Mouse (Mus musculus): ENCODE results near the gene Amotl1.

Amotl1 gene

DNA sequence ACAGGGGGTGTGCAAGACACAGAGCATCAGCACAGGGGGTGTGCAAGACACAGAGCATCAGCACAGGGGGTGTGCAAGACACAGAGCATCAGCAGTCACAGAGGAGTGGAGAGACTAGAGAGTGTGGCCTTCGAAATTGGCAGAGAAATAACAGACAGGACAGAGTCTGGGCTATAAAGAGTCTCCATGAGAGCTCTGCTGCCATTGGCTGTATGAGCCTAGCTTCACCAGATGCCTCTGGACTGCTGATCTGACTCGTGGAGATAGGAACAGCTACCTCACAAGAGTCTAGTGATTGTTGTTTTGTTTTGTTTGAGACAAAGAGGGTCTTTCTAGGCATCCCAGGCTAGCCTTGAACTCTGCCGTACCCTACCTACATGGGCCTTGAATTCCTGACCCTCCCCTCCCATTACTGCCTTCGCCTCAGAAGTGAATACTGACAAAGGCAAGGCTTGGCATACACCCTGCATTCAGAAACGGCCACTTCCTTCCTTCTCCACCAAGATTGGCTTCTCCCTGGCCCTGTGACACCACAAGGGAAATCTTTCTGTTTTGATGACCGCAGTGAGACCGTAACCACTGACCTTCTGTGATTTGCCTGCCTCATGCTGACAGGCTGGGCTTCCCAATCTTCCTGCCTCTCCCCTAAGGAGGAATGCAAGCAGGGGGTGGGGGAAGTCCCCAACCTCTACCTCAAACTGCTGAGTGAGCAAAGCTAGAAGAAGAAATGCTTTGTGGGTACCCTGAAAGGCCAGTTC is 3.4 kb downstream of the Amotl1 start:
- no peak for DNase-seq (ENCODE audit: low spot score in 2 of 2)

GRCm38 (mm10) chr9:14636244-14636643 is 8.6 kb downstream of the Amotl1 start:
- DNase-seq (ENCODE audit: low spot score in 2 of 2), result no peak

DNA sequence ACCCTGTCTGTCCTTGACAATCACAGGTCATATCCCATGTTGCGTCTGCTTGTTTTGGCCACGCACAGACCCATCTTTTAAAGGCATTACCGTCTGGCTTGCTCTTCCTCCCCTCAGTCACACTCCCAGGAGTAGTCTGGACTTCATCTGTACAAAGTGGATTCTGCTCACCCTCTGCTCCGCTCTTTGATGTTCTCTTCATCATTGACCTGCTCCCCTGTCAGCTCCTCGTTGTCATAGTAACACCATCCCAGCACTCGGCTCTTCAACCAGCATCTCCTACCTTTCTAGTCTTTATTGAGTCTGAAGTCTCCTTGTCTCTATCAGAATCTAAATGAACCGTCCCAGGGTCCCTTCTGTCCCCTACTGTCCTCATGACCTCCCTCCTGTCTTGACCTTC is 9.3 kb downstream of the Amotl1 start:
- DNase-seq (ENCODE audit: low spot score in 2 of 2), result no peak

DNA sequence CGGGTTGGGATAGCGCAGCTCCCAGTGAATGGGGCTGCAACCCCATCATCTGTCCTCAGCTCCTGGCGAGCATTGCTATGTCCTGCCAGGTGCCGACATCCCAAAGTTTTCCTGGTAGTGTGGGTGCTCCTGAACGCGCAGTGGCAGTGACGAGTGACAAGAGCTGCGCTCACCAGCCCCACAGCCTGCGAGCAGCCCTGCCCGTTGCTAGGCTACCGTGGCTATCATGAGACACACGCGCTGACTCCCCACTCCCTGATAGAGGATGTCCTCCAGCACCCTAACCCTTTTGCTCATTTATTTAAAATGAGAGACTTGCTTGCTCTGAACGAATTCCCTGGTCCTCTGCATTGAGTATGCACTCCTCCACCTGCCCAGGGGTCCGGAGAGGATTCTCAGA is 10.7 kb downstream of the Amotl1 start:
- DNase-seq (ENCODE audit: low spot score in 2 of 2), result no peak

GRCm38 (mm10) chr9:14632365-14633163 is 12.3 kb downstream of the Amotl1 start:
- DNase-seq (ENCODE audit: low spot score in 2 of 2), result no peak

- no peak for DNase-seq (ENCODE audit: low spot score in 2 of 2)
Measured at GRCm38 (mm10) chr9:14631729-14632128, 13.1 kb downstream of the Amotl1 start.

DNA sequence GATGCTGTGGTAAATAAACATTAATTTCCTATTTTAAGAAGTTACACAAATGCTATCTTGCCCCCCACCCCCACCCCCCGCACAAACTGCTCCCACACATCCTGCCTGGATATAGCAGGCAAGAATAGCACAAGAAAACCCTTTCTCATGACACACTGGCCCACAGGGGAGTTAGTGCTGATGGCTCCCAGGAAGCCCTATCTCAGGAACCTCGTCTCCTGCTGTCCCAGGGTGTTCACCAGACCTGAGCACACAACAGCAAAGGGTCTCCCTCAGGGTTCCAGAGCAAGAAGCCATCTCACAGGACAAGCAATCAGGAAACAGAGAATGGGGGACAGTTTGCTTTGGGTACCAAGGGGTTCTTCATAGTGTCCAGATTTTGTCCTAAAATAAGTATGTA is 17.3 kb downstream of the Amotl1 start:
- no peak for DNase-seq (ENCODE audit: low spot score in 2 of 2)

GRCm38 (mm10) chr9:14625961-14626360 is 18.9 kb downstream of the Amotl1 start:
- DNase-seq (ENCODE audit: low spot score in 2 of 2), result no peak

GRCm38 (mm10) chr9:14625024-14625423 is 19.8 kb downstream of the Amotl1 start:
- no peak for DNase-seq (ENCODE audit: low spot score in 2 of 2)

GRCm38 (mm10) chr9:14623928-14624327 is 20.9 kb downstream of the Amotl1 start:
- DNase-seq (ENCODE audit: low spot score in 2 of 2), result no peak

GRCm38 (mm10) chr9:14623250-14623649 is 21.6 kb downstream of the Amotl1 start:
- no peak for DNase-seq (ENCODE audit: low spot score in 2 of 2)

DNA sequence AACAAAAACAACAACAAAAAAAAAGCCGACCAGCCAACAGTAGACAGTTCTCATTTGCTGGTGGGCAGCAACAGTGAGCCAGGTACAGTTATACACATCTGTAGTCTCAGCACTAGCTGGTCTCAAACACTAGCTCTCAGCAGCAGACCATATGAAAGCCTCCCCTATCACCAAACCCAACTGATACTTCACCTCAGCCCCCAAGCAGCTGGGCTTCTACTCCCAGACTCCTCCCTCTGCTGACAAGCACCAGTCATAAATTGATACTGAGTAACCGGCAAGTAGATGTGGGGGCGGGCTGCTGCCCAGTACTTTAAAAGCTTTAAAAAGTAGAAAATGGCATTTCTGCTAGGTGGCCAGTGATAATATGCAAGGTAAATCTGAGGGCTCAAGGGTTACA is 22.0 kb downstream of the Amotl1 start:
- DNase-seq (ENCODE audit: low spot score in 2 of 2), result no peak

DNA sequence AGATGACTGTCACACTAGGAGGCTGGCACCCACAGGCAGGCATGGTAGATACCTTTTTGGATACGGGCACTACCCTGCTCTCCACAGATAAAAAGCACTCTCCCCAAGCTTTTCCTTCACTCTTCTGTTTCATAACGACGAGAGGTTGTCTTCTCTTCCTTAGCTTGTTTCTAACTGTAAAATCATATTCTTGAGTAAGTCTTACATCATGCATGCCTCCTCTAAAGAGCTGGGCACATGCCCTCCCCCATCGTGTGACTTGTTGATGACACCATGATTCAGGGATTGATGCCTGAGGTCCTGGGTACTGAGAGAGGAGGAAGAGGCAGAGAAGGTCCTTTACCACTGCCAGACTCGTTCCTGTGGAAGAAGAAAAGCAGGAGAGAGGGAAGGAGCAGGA is 24.7 kb downstream of the Amotl1 start:
- DNase-seq (ENCODE audit: low spot score in 2 of 2), result no peak

- DNase-seq (ENCODE audit: low spot score in 2 of 2), result no peak
Measured at GRCm38 (mm10) chr9:14614931-14615880, 29.6 kb downstream of the Amotl1 start.

DNA sequence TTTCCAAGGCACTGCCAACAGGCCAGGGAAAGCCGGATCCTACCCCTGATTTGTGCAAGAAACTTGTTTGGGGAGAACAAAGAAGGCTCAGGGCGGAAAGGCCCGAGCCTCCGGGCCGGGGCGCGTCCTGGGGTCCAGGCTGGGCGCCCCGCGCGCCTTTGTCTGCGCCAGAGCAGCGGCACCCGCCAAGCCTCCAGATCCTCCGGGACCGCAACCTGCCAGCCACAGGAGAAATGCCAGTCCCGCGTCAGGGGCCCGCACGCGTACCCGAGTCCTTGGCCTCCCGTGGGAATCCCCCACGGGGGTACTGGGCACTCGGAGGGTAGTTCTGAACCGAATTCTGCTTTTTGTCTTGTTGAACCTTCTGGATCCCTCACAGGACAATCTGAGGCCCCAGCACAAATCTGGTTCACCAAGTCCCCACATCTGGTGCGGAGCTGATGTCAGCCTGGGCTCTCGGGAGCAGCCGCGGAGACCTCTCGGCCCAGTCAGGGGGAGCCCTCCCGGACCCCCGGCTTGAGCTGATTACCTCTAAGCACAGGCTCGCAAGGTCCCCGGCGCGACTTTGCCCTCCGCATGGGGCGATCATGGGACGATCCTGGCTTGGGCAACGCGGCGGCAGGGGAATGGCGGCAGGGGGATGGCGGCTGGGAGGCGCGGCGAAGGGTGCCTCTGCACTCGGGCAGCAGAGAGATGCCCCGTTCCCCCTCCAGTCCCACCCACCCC is 30.5 kb downstream of the Amotl1 start:
- DNase-seq (ENCODE audit: low spot score in 2 of 2), result no peak

DNA sequence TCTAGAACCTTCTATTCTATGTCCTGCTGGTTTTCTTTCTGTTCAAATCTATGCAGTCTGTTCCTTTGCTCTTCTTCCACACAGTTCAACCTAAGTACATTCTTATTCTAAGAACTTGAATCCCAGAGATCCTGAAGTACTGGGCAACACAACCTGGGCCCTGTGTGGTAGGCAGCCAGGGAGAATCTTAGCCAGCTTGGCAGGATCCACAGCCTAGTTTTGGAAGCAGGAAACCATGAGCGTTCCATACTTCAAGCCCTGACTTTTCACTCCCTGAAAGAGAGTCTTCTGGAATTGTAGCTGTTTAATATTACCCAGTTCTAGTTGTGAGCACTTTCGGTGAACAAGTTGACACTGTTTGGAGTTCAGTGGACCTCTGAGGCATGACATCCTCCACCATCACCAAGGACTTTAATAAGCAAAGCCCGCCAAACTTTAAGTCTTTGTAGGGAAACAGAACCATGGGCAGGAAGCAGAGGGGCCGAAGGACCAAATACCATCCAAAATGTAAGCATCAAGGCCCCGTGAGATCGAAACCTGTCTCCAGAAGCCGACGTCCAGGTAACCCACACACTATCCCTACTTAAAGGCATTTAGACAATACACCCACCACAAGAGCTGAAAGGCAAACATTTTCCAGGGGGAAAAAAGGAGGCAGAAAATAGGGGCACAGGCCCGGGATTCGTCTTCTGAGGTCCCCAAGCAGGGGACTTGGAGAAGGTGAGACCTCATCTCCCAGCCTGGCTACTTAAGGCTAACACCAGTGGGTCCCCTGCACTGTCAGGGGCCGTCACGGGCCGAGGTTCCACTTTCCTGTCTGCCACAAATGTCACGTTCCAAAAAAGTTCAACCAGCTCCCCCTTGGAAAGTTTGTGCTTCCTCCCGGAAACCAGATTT is 31.3 kb downstream of the Amotl1 start:
- DNase-seq (ENCODE audit: low spot score in 2 of 2), result no peak

- no peak for DNase-seq (ENCODE audit: low spot score in 2 of 2)
Measured at GRCm38 (mm10) chr9:14612588-14612987, 32.3 kb downstream of the Amotl1 start.

- no peak for DNase-seq (ENCODE audit: low spot score in 2 of 2)
Measured at GRCm38 (mm10) chr9:14608521-14608920, 36.3 kb downstream of the Amotl1 start.

DNA sequence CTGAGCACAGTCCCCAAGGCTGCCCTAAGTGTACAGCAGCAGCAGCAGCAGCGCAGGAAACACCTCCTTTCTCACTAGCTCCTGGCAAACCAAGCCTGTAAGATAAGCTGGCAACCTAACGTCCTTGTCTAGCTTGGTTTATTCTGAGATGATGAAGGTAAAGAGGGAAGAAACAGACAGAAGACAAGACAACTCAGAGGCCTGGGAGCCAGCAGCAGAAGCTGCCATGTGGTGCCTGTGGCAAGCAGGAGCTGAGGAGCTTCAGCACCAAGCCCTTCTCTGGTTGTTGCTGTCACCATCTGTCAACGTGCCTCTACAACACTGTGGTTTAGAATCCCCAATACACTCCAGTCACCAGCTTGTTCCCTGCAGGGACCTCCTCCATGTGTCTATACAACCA is 37.4 kb downstream of the Amotl1 start:
- no peak for DNase-seq (ENCODE audit: low spot score in 2 of 2)

GRCm38 (mm10) chr9:14605992-14606391 is 38.9 kb downstream of the Amotl1 start:
- DNase-seq (ENCODE audit: low spot score in 2 of 2), result no peak
